Mouse (Mus musculus) erythroid progenitor cell, adult 5-6 weeks (primary cell): ENCODE results near the gene Car2. TPM values are rescaled to one million over a fixed set of nuclear protein-coding genes. Genes with fewer than 3 reads are reported as not detected.

Source experiments
- ATAC-seq: replicated peaks from 2 replicates; pipeline ENCODE4 v1.8.0; 2016; ENCODE audit warnings: moderate number of reproducible peaks, mild to moderate bottlenecking, moderate TSS enrichment, inconsistent platforms; ENCODE audit not compliant: poor library complexity, low FRiP score, severe bottlenecking
- total RNA-seq, 2 experiments: library from RNA; stranded (forward) in 1 of 2; stranded (reverse) in 1 of 2; fragments of 150-400 nt in 1 of 2; fragments of 186-747, 209-891 nt in 1 of 2; gene quantifications; 2 replicates each; pipeline versions ENCODE4 v1.2.3 to v1.2.4; 2015 to 2017; ENCODE audit warnings: low replicate concordance in 2 of 2

Car2 gene
- total RNA-seq (2015; ENCODE audit: low replicate concordance): 2,420 and 2,713 TPM in 2 replicates
- 2,109 and 2,592 TPM in 2 replicates for total RNA-seq (2017; ENCODE audit: low replicate concordance)

- ATAC-seq: peak; percentile 76
Measured at GRCm38 (mm10) chr3:14886102-14887098, at the start of gene Car2. Gene Car2 (plus strand): TSS chr3:14886273.

GRCm38 (mm10) chr3:14838936-14839335, 47.1 kb upstream of the Car2 start:
- no peak for ATAC-seq

- ATAC-seq: no peak
Measured at GRCm38 (mm10) chr3:14839466-14840118, 46.5 kb upstream of the Car2 start.

- ATAC-seq: no peak
Measured at GRCm38 (mm10) chr3:14848587-14849254, 37.4 kb upstream of the Car2 start.

- no peak for ATAC-seq
Measured at GRCm38 (mm10) chr3:14853966-14854365, 32.1 kb upstream of the Car2 start.

- ATAC-seq: no peak
Measured at GRCm38 (mm10) chr3:14854446-14854845, 31.6 kb upstream of the Car2 start.

GRCm38 (mm10) chr3:14857874-14858273, 28.2 kb upstream of the Car2 start:
- no peak for ATAC-seq

GRCm38 (mm10) chr3:14860291-14860690, 25.8 kb upstream of the Car2 start:
- ATAC-seq: no peak

GRCm38 (mm10) chr3:14861165-14861564, 24.9 kb upstream of the Car2 start:
- no peak for ATAC-seq

- ATAC-seq: no peak
Measured at GRCm38 (mm10) chr3:14861787-14862186, 24.3 kb upstream of the Car2 start.

GRCm38 (mm10) chr3:14862654-14863021, 23.4 kb upstream of the Car2 start:
- peak; percentile 45; the same call in 1 of the 2 replicates for ATAC-seq

- no peak for ATAC-seq
Measured at GRCm38 (mm10) chr3:14863022-14863711, 22.9 kb upstream of the Car2 start, which contains the start of gene Car3. Gene Car3 (plus strand): TSS chr3:14863512.

- no peak for ATAC-seq
Measured at GRCm38 (mm10) chr3:14863922-14864321, 22.2 kb upstream of the Car2 start.

GRCm38 (mm10) chr3:14865941-14866340, 20.1 kb upstream of the Car2 start:
- no peak for ATAC-seq

- peak; percentile 79 for ATAC-seq
Measured at GRCm38 (mm10) chr3:14869779-14870178, 16.3 kb upstream of the Car2 start.

GRCm38 (mm10) chr3:14870528-14870927, 15.5 kb upstream of the Car2 start:
- ATAC-seq: no peak

- ATAC-seq: no peak
Measured at GRCm38 (mm10) chr3:14871386-14871785, 14.7 kb upstream of the Car2 start.

GRCm38 (mm10) chr3:14874402-14875040, 11.6 kb upstream of the Car2 start:
- ATAC-seq: no peak

GRCm38 (mm10) chr3:14876325-14876918, 9.7 kb upstream of the Car2 start:
- ATAC-seq: no peak
